Mouse (Mus musculus): ENCODE data around the gene Tcf7.

- TF ChIP-seq POLR2A (IDR thresholded peaks at IDR 0.05; ENCODE audit: insufficient read depth, low read depth, low read length) (no peak), CTCF (IDR thresholded peaks at IDR 0.05) (no peak)
Measured at GRCm38 (mm10) chr11:52252692-52253091, 30.1 kb downstream of the Tcf7 start.

Data from heart, adult 2 months (tissue).